In genomic region chr8:28579250-28579651, GRCm38 (mm10) we compare ENCODE assay signal across 10 mouse cellular contexts.
A peak's percentile ranks its signal among the peaks of the same experiment; 100 is the strongest.
DNase-seq lines count a peak whose midpoint lies in the region; ATAC-seq and TF ChIP-seq lines count a peak whose summit lies in the region.
"Had no signal": no experiment of that assay in that cellular context is flagged by ENCODE, and none has a peak within 500 bp of the region (broad histone marks: within the 10 kb centered on the region; RNA-seq: fewer than 3 reads in every experiment).

No protein-coding gene starts in this region.

- in situ Hi-C loops in ES-E14 (cut with MboI; ENCODE audit: low sequenced_read_pairs in 2 of 2, unreplicated experiment in 2 of 2), result no loop called here

- 52% methylated on average over 8 of the region's 8 CpGs for WGBS in forebrain, embryonic 13.5 days
- WGBS in forebrain, embryonic 12.5 days, result 60% methylated on average over 8 of the region's 8 CpGs
- 25% methylated on average over 8 of the region's 8 CpGs for WGBS in kidney, embryonic 16.5 days

- DNase-seq in kidney, postnatal 14 days, result no peak
- no peak for DNase-seq in ES-E14 (ENCODE audit: low read depth, low spot score)
- DNase-seq in layer of hippocampus, adult 9-11 months, result peak; percentile 30
- DNase-seq in urinary bladder, postnatal 14 days (ENCODE audit: low spot score), result no peak
- DNase-seq in thymus, postnatal 14 days, result no peak

- H3K36me3 ChIP-seq in forebrain, embryonic 13.5 days (ENCODE audit: poor library complexity, severe bottlenecking), result no peaks in the 10 kb centered on the region
- no peaks in the 10 kb centered on the region for H3K36me3 ChIP-seq in forebrain, embryonic 12.5 days (replicated peaks)
- no peaks in the 10 kb centered on the region for H3K36me3 ChIP-seq in kidney, embryonic 16.5 days (ENCODE audit: insufficient read depth, low read length)
- no peaks in the 10 kb centered on the region for H3K36me3 ChIP-seq in ES-E14 (ENCODE audit: control insufficient read depth, insufficient read depth, low read length, poor library complexity, severe bottlenecking)
- H3K36me3 ChIP-seq: embryonic facial prominence, embryonic 13.5 days; limb, embryonic 12.5 days had no signal

- H3K4me2 ChIP-seq in forebrain, embryonic 13.5 days, result no peak overlapping the region
- H3K4me2 ChIP-seq in forebrain, embryonic 12.5 days, result no peak overlapping the region
- H3K4me2 ChIP-seq in kidney, embryonic 16.5 days (replicated peaks; ENCODE audit: low read depth, low read length), result 0 out of 2 replicates have a peak overlapping the region, but pooled peaks have one; percentile 2
- H3K4me2 ChIP-seq: embryonic facial prominence, embryonic 13.5 days; limb, embryonic 12.5 days had no signal

- no peaks in the 10 kb centered on the region for H3K27me3 ChIP-seq in forebrain, embryonic 13.5 days
- no peaks in the 10 kb centered on the region; the same call in 1 of the 2 replicates for H3K27me3 ChIP-seq in forebrain, embryonic 12.5 days
- no peaks in the 10 kb centered on the region for H3K27me3 ChIP-seq in kidney, embryonic 16.5 days (ENCODE audit: insufficient read depth, low read length)
- H3K27me3 ChIP-seq: embryonic facial prominence, embryonic 13.5 days; limb, embryonic 12.5 days had no signal

- H3K9ac ChIP-seq in forebrain, embryonic 13.5 days, result no peak overlapping the region
- no peak overlapping the region for H3K9ac ChIP-seq in forebrain, embryonic 12.5 days
- H3K9ac ChIP-seq in kidney, embryonic 16.5 days (replicated peaks; ENCODE audit: low read length), result no peak overlapping the region
- H3K9ac ChIP-seq in ES-E14 (ENCODE audit: insufficient read depth, low read depth, low read length, poor library complexity, severe bottlenecking), result no peak overlapping the region
- H3K9ac ChIP-seq: embryonic facial prominence, embryonic 13.5 days; limb, embryonic 12.5 days had no signal

- H3K4me3 ChIP-seq in forebrain, embryonic 13.5 days, result no peak overlapping the region
- H3K4me3 ChIP-seq in forebrain, embryonic 12.5 days (replicated peaks), result no peak overlapping the region
- H3K4me3 ChIP-seq in kidney, embryonic 16.5 days (ENCODE audit: low read length), result no peak overlapping the region
- H3K4me3 ChIP-seq in ES-E14 (ENCODE audit: insufficient read depth in 1 of 2, low read depth in 1 of 2, low read length in 2 of 2, poor library complexity in 1 of 2, severe bottlenecking in 1 of 2), result no peak overlapping the region
- H3K4me3 ChIP-seq: embryonic facial prominence, embryonic 13.5 days; limb, embryonic 12.5 days had no signal

- no peaks in the 10 kb centered on the region for H3K9me3 ChIP-seq in forebrain, embryonic 13.5 days (replicated peaks)
- no peaks in the 10 kb centered on the region for H3K9me3 ChIP-seq in forebrain, embryonic 12.5 days
- H3K9me3 ChIP-seq in kidney, embryonic 16.5 days (ENCODE audit: low read length), result no peaks in the 10 kb centered on the region
- H3K9me3 ChIP-seq in ES-E14 (ENCODE audit: control insufficient read depth, insufficient read depth, low read depth, low read length), result no peaks in the 10 kb centered on the region
- H3K9me3 ChIP-seq: embryonic facial prominence, embryonic 13.5 days; limb, embryonic 12.5 days had no signal

- peak; percentile 84; the same call in 1 of the 2 replicates for ATAC-seq in forebrain, embryonic 13.5 days
- no peak for ATAC-seq in forebrain, embryonic 12.5 days (ENCODE audit: low FRiP score)
- 0 out of 2 replicates have a peak, but pooled peaks have one; percentile 57 for ATAC-seq in kidney, embryonic 16.5 days (ENCODE audit: low FRiP score, low TSS enrichment)

- H3K27ac ChIP-seq in forebrain, embryonic 13.5 days, result no peak overlapping the region
- no peak overlapping the region for H3K27ac ChIP-seq in forebrain, embryonic 12.5 days
- no peak overlapping the region for H3K27ac ChIP-seq in kidney, embryonic 16.5 days (ENCODE audit: low read length)
- H3K27ac ChIP-seq in ES-E14 (ENCODE audit: insufficient read depth, low read depth, low read length, poor library complexity, severe bottlenecking), result no peak overlapping the region
- H3K27ac ChIP-seq: embryonic facial prominence, embryonic 13.5 days; limb, embryonic 12.5 days had no signal

- H3K4me1 ChIP-seq in forebrain, embryonic 13.5 days, result no peaks in the 10 kb centered on the region
- no peaks in the 10 kb centered on the region for H3K4me1 ChIP-seq in forebrain, embryonic 12.5 days
- no peaks in the 10 kb centered on the region for H3K4me1 ChIP-seq in kidney, embryonic 16.5 days (ENCODE audit: insufficient read depth, low read length)
- H3K4me1 ChIP-seq in ES-E14 (ENCODE audit: control insufficient read depth in 2 of 2, insufficient read depth in 2 of 2, low read length in 2 of 2, poor library complexity in 1 of 2), result no peaks in the 10 kb centered on the region
- H3K4me1 ChIP-seq: embryonic facial prominence, embryonic 13.5 days; limb, embryonic 12.5 days had no signal

TF ChIP-seq in ES-E14, 5 proteins besides CTCF, POLR2A, EP300 and RAD21:
- TF ChIP-seq ZNF384 (IDR thresholded peaks at IDR 0.05; ENCODE audit: low read depth, low read length), result peak; percentile 95
- peak; percentile 41; the same call in 1 of the 2 replicates for TF ChIP-seq ZC3H11A (IDR thresholded peaks at IDR 0.05; ENCODE audit: borderline replicate concordance, low read depth, low read length)
- no peak for TF ChIP-seq MAFK (IDR thresholded peaks at IDR 0.05; ENCODE audit: insufficient read depth, low read depth, low read length)
- no peak for TF ChIP-seq HCFC1 (IDR thresholded peaks at IDR 0.05; ENCODE audit: borderline replicate concordance, insufficient read depth, low read length)
- TF ChIP-seq CHD2 (IDR thresholded peaks at IDR 0.05; ENCODE audit: low read depth, low read length), result no peak
